Mouse (Mus musculus): ENCODE results near the gene Leng9. TPM values are rescaled to one million over a fixed set of nuclear protein-coding genes. Genes with fewer than 3 reads are reported as not detected.

Gene Leng9
- total and polyA plus RNA-seq, 3 experiments, result 1.5 to 1.7 TPM; not detected in 1

DNA sequence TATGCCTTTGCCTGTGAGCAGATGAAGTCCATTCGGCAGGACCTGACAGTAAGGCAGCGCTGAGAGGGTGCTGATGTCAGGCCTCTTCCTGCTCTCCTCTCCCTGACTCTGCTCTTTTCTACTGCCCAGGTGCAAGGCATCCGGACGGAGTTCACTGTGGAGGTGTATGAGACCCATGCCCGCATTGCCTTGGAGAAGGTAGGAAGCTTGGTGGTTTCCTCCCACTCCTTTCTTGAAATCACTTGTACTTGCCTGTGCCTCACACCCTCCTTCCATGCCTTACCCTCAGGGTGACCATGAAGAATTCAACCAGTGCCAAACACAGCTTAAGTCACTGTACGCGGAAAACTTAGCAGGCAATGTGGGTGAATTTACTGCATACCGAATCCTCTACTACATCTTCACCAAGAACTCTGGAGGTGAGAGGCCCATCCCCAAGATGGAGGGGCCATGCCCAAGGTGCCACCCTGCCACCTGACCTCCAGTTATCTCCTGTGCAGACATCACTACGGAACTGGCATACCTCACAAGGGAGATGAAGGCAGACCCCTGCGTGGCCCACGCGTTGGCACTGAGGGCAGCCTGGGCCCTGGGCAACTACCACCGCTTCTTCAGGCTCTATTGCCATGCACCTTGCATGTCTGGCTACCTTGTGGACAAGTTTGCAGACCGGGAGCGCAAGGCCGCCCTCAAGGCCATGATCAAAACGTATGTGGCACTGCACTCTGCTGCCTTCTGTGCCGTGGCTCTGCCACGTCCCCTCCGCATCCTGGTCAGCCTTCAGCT lies 5.2 kb downstream of the Leng9 start:
- no peaks in the 10 kb centered on the region for H3K27me3 ChIP-seq (ENCODE audit: control insufficient read depth in 1 of 2, insufficient read depth in 2 of 2, low read length in 2 of 2)
- H3K4me1 ChIP-seq (ENCODE audit: control insufficient read depth in 1 of 2, insufficient read depth in 2 of 2, low read length in 2 of 2), result peaks cover 0 to 5% of the 10 kb centered on the region in 2 experiments; a peak in 1 of 4 replicates
- no peak overlapping the region for H3K4me3 ChIP-seq (ENCODE audit: control insufficient read depth in 1 of 2, insufficient read depth in 1 of 2, low read depth in 2 of 2, low read length in 2 of 2)
- peaks cover 4% of the 10 kb centered on the region; the same call in 1 of the 2 replicates for H3K79me2 ChIP-seq (ENCODE audit: control insufficient read depth, insufficient read depth, low read length, poor library complexity)
- H3K9ac ChIP-seq (ENCODE audit: control insufficient read depth, low read depth, low read length, poor library complexity, severe bottlenecking), result no peak overlapping the region
- no peak for TF ChIP-seq POLR2AphosphoS5 (IDR thresholded peaks at IDR 0.05; ENCODE audit: borderline replicate concordance, low read depth, low read length)
- TF ChIP-seq GABPA (IDR thresholded peaks at IDR 0.05; ENCODE audit: low read depth, low read length), result no peak
- TF ChIP-seq ETS1 (IDR thresholded peaks at IDR 0.05; ENCODE audit: low read depth, low read length), result no peak
- TF ChIP-seq RAD21 (IDR thresholded peaks at IDR 0.05; ENCODE audit: low read depth, low read length), result no peak
- TF ChIP-seq USF1 (IDR thresholded peaks at IDR 0.05; ENCODE audit: low read depth, low read length), result no peak
- TF ChIP-seq MAFK (IDR thresholded peaks at IDR 0.05; ENCODE audit: borderline replicate concordance, low read depth, low read length), result no peak
- TF ChIP-seq MYC (IDR thresholded peaks at IDR 0.05; ENCODE audit: low read depth, low read length), result no peak
- no peak for TF ChIP-seq USF2 (IDR thresholded peaks at IDR 0.05; ENCODE audit: borderline replicate concordance in 1 of 2, insufficient read depth in 1 of 2, low read depth in 1 of 2, low read length in 2 of 2)
- no peak; a peak in 1 of 4 replicates for TF ChIP-seq POLR2A (IDR thresholded peaks at IDR 0.05; ENCODE audit: control insufficient read depth in 1 of 2, insufficient read depth in 1 of 2, low read depth in 1 of 2, low read length in 2 of 2, poor library complexity in 1 of 2)
- TF ChIP-seq E2F4 (IDR thresholded peaks at IDR 0.05; ENCODE audit: borderline replicate concordance, low read depth, low read length), result no peak
- no peak for TF ChIP-seq CHD2 (IDR thresholded peaks at IDR 0.05; ENCODE audit: low read length)
- TF ChIP-seq GATA1 (IDR thresholded peaks at IDR 0.05; ENCODE audit: low read depth, low read length), result no peak
- TF ChIP-seq MAX (IDR thresholded peaks at IDR 0.05; ENCODE audit: low read length), result no peak
- H3K9me3 ChIP-seq (replicated peaks; ENCODE audit: insufficient read depth, low read length), result no peaks in the 10 kb centered on the region
- no peak overlapping the region for H3K27ac ChIP-seq (ENCODE audit: control insufficient read depth, low read depth, low read length)
- DNase-seq (ENCODE audit: low read depth, low spot score), result no peak
- peaks cover 3 to 5% of the 10 kb centered on the region in 2 experiments; a peak in 2 of 4 replicates for H3K36me3 ChIP-seq (ENCODE audit: control insufficient read depth in 1 of 2, insufficient read depth in 2 of 2, low read length in 2 of 2)

DNA sequence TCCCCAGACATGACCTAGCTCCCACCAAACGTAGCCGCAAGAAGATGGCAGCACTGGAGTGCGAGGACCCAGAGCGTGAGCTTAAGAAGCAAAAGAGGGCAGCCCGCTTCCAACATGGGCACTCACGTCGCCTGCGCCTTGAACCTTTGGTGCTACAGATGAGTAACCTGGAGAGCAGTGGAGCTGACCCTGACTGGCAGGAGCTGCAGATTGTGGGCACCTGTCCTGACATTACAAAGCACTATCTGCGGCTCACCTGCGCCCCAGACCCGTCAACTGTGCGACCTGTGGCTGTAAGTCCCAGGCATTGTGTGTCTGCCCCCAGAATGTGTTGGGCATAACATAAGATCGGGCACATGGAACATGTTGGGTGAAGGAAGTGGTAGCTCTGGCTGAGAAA lies 6.1 kb downstream of the Leng9 start:
- Histone ChIP-seq H3K4me1 (ENCODE audit: control insufficient read depth in 1 of 2, insufficient read depth in 2 of 2, low read length in 2 of 2) (peaks cover 0 to 5% of the 10 kb centered on the region in 2 experiments; a peak in 1 of 4 replicates), H3K27me3 (ENCODE audit: control insufficient read depth in 1 of 2, insufficient read depth in 2 of 2, low read length in 2 of 2) (no peaks in the 10 kb centered on the region), H3K9me3 (replicated peaks; ENCODE audit: insufficient read depth, low read length) (no peaks in the 10 kb centered on the region), H3K79me2 (ENCODE audit: control insufficient read depth, insufficient read depth, low read length, poor library complexity) (peaks cover 6% of the 10 kb centered on the region; the same call in 1 of the 2 replicates), H3K36me3 (ENCODE audit: control insufficient read depth in 1 of 2, insufficient read depth in 2 of 2, low read length in 2 of 2) (peaks cover 3 to 7% of the 10 kb centered on the region in 2 experiments; a peak in 2 of 4 replicates), H3K27ac (ENCODE audit: control insufficient read depth, low read depth, low read length) (no peak overlapping the region), H3K9ac (ENCODE audit: control insufficient read depth, low read depth, low read length, poor library complexity, severe bottlenecking) (no peak overlapping the region), H3K4me3 (ENCODE audit: control insufficient read depth in 1 of 2, insufficient read depth in 1 of 2, low read depth in 2 of 2, low read length in 2 of 2) (no peak overlapping the region)
- no peak for DNase-seq (ENCODE audit: low read depth, low spot score)
- TF ChIP-seq MXI1 (IDR thresholded peaks at IDR 0.05; ENCODE audit: low read depth, low read length) (no peak), BHLHE40 (IDR thresholded peaks at IDR 0.05; ENCODE audit: borderline replicate concordance, low read depth, low read length) (no peak), MAZ (IDR thresholded peaks at IDR 0.05; ENCODE audit: low read depth, low read length) (no peak), NRF1 (IDR thresholded peaks at IDR 0.05; ENCODE audit: insufficient read depth, low read depth, low read length, poor library complexity, severe bottlenecking) (no peak), USF1 (IDR thresholded peaks at IDR 0.05; ENCODE audit: low read depth, low read length) (no peak), USF2 (IDR thresholded peaks at IDR 0.05; ENCODE audit: borderline replicate concordance in 1 of 2, insufficient read depth in 1 of 2, low read depth in 1 of 2, low read length in 2 of 2) (no peak), KAT2A (conservative IDR thresholded peaks at IDR 0.05; ENCODE audit: low read depth, low read length) (no peak), CHD2 (IDR thresholded peaks at IDR 0.05; ENCODE audit: low read length) (no peak), ELF1 (IDR thresholded peaks at IDR 0.05; ENCODE audit: low read depth, low read length) (no peak), SIN3A (IDR thresholded peaks at IDR 0.05; ENCODE audit: low read length) (no peak), ZKSCAN1 (IDR thresholded peaks at IDR 0.05; ENCODE audit: low read depth, low read length) (no peak), TAL1 (IDR thresholded peaks at IDR 0.05; ENCODE audit: low read length) (no peak)

Data from MEL (cell line).